Mouse (Mus musculus): ENCODE measurements around the gene Lipf. TPM values are rescaled to one million over a fixed set of nuclear protein-coding genes. Genes with fewer than 3 reads are reported as not detected.

Lipf gene
- polyA plus RNA-seq (2017; shearing (Covaris generic)): not detected

DNA sequence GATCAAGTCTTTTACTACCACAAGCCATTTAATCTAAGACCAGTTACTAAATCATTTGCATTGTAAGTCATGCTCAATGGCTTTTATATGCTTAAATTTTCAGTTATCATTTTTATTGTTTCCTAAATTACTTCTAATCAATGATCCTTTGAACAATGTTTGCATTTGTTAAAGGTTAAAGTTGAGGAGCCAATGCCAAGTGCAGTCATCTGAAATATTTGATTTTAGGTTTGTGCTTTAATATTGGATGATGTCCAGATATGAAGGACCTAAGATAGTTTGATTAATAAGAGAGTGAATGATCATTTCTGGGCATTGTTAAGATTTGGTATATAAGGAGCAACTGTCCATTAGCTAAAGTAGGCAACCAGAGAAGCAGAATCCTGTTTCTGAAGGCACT is at the start of gene Lipf:
Gene Lipf (plus strand): TSS at position 301 of the 400 bp plus-strand sequence.

DNA sequence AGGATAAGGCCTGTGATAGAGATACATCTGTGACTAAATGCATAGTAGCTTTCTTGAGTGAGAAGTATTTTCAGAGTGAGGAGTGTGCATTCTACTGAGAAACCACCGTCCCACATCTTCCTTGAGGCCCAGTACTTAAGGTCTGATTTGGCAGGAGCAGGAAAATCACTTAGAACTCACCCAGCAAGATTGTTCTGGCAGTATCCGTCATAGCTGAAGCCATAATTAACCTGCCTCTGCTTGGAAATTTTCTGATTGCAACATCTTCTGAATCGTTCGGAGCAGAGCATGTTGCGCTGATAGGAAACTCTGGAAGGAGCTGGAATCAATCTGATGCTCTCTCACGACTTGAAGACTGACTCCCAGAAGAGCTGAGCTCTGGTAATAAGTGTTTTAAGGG is 47.0 kb downstream of the Lipf start, which contains the start of gene Lipk:
Gene Lipk (plus strand): TSS at position 289 of the 400 bp plus-strand sequence.

Other genes with a start within 250 kb of the Lipf start
- under 1 TPM in 1 of 2 experiments, not detected in 1; 0.48 TPM for gene Lipo2, start 209.8 kb upstream of the Lipf start, polyA plus RNA-seq (2017; shearing (Covaris generic))
- 10 to 100 TPM; 13.1 to 16.3 TPM for gene Lipo3, start 199.2 kb upstream of the Lipf start, polyA plus RNA-seq (2017; shearing (Covaris generic))
- not detected for gene Lipo1, start 173.7 kb upstream of the Lipf start, polyA plus RNA-seq (2017; shearing (Covaris generic))
- not detected for gene Lipk, start 47.1 kb downstream of the Lipf start, polyA plus RNA-seq (2017; shearing (Covaris generic))
- not detected for gene Lipn, start 106.2 kb downstream of the Lipf start, polyA plus RNA-seq (2017; shearing (Covaris generic))
- gene Lipm, start 139.7 kb downstream of the Lipf start, polyA plus RNA-seq (2017; shearing (Covaris generic)): not detected
- gene Ankrd22, start 204.9 kb downstream of the Lipf start, polyA plus RNA-seq (2017; shearing (Covaris generic)): 1 to 10 TPM in 1 of 2 experiments, under 1 TPM in 1; 0.42 to 1.4 TPM
- 100 to 1,000 TPM; 109 to 112 TPM for gene Stambpl1, start 231.0 kb downstream of the Lipf start, polyA plus RNA-seq (2017; shearing (Covaris generic))